Mouse (Mus musculus) stomach, postnatal 0 days (tissue): Measurements from ENCODE around the gene Cux1.

ENCODE experiments used
- CTCF ChIP-seq: IDR thresholded peaks from 2 replicates; pipeline ENCODE4 v1.5.1; 2016; ENCODE audit warnings: antibody characterized with exemption, low read depth, mild to moderate bottlenecking, moderate library complexity
- EP300 ChIP-seq: optimal IDR thresholded peaks from 2 replicates; pipeline ENCODE3; 2016; ENCODE audit warnings: antibody characterized with exemption

GRCm38 (mm10) chr5:136312566-136312965, 254.7 kb downstream of the Cux1 start:
- TF ChIP-seq CTCF (no peak), EP300 (no peak)
